Mouse (Mus musculus) heart, postnatal 0 days (tissue): Measurements from ENCODE around the gene Ak6. TPM values are rescaled to one million over a fixed set of nuclear protein-coding genes. Genes with fewer than 3 reads are reported as not detected.

Source experiments
- ATAC-seq: fragments of 200-750 bp; cut with Nextera tagmentation; 2 replicates; pipeline ENCODE4 v1.8.0; 2017; ENCODE audit warnings: low read depth, moderate number of reproducible peaks, moderate library complexity; ENCODE audit not compliant: insufficient read depth
- DNase-seq: peaks from one replicate; pipeline ENCODE4 v3.0.0-alpha.2; 2016; ENCODE audit warnings: low spot score
- H3K27ac ChIP-seq: fragments of 300-500 bp; sonication (generic); 2 replicates; pipeline ENCODE4 v1.5.1; 2014; ENCODE audit warnings: low read depth, mild to moderate bottlenecking
- H3K27me3 ChIP-seq: fragments of 300-500 bp; sonication (generic); 2 replicates; pipeline ENCODE4 v1.6.1; 2014; ENCODE audit warnings: low read length, mixed read lengths; ENCODE audit not compliant: control insufficient read depth, insufficient read depth
- H3K36me3 ChIP-seq: fragments of 300-500 bp; sonication (generic); replicated peaks from 2 replicates; pipeline ENCODE4 v1.6.1; 2014; ENCODE audit warnings: low read length, mixed read lengths; ENCODE audit not compliant: control insufficient read depth, insufficient read depth
- H3K4me1 ChIP-seq: fragments of 300-500 bp; sonication (generic); 2 replicates; pipeline ENCODE4 v1.6.1; 2014; ENCODE audit warnings: antibody characterized with exemption; ENCODE audit not compliant: control insufficient read depth, insufficient read depth
- H3K4me2 ChIP-seq: fragments of 300-500 bp; sonication (generic); 2 replicates; pipeline ENCODE4 v1.6.1; 2014; ENCODE audit warnings: low read depth, mild to moderate bottlenecking, low read length, moderate library complexity
- H3K4me3 ChIP-seq: fragments of 300-500 bp; sonication (generic); 2 replicates; pipeline ENCODE4 v1.5.1; 2014; ENCODE audit warnings: low read depth, low read length
- H3K9ac ChIP-seq: fragments of 300-500 bp; sonication (generic); replicated peaks from 2 replicates; pipeline ENCODE4 v1.6.1; 2014; ENCODE audit warnings: low read depth, low read length, mixed read lengths
- H3K9me3 ChIP-seq: fragments of 300-500 bp; sonication (generic); replicated peaks from 2 replicates; pipeline ENCODE4 v1.6.1; 2016; ENCODE audit warnings: low read length; ENCODE audit not compliant: control insufficient read depth
- CTCF ChIP-seq: IDR thresholded peaks from 2 replicates; pipeline ENCODE4 v1.5.1; 2016; ENCODE audit warnings: antibody characterized with exemption, control low read depth, low read depth
- EP300 ChIP-seq: IDR thresholded peaks from 2 replicates; pipeline ENCODE4 v1.6.1; 2016; ENCODE audit warnings: antibody characterized with exemption, low read depth
- WGBS: fragments of 180-500 bp; shearing (Covaris S2); extraction: QIAGEN DNeasy Blood & Tissue Kit; methylation state at CpG from one replicate; pipeline ENCODE4 v1.1.7; 2014; 5-methylcytosine and 5-hydroxymethylcytosine counted together
- polyA plus RNA-seq: library from polyadenylated mRNA; unstranded; fragments of >200 nt; fragmentation: Nextera tagmentation; extraction: Ambion mirVana; gene quantifications from 2 replicates; pipeline ENCODE4 v1.2.1, GENCODE M21; 2015
- total RNA-seq: library from RNA; depleted of rRNA; stranded (reverse); fragments of >200 nt; gene quantifications from 2 replicates; pipeline ENCODE4 v1.2.3, GENCODE M21; 2014; ENCODE audit warnings: low replicate concordance; rRNA removed

Ak6 gene
- total RNA-seq (122 and 149 TPM in 2 replicates), polyA plus RNA-seq (212 and 219 TPM in 2 replicates)

- Histone ChIP-seq H3K4me3 (peak within 1 kb of the TSS; percentile 89), H3K9me3 (no peaks in the 10 kb centered on the region), H3K4me1 (peaks cover 6% of the 10 kb centered on the region), H3K36me3 (peaks cover 3% of the 10 kb centered on the region), H3K27ac (peak within 1 kb of the TSS; percentile 96), H3K9ac (peak within 1 kb of the TSS; percentile 93), H3K4me2 (peak within 1 kb of the TSS; percentile 68), H3K27me3 (no peaks in the 10 kb centered on the region)
- TF ChIP-seq EP300, result peak; percentile 93
- TF ChIP-seq CTCF, result no peak
- WGBS, result under 1% methylated on average over 73 of the region's 73 CpGs
- DNase-seq (peak; percentile 87), ATAC-seq (peak; percentile 96)
Measured at GRCm38 (mm10) chr13:100650550-100651438, at the start of gene Ak6, which contains the start of gene Rad17. Ak6 (plus strand) TSS chr13:100650979. Rad17 (minus strand) TSS chr13:100651051.

- Histone ChIP-seq H3K4me3 (peak overlapping the region; percentile 18; the same call in 1 of the 2 replicates), H3K36me3 (no peaks in the 10 kb centered on the region), H3K4me2 (peak overlapping the region; percentile 48), H3K9me3 (no peaks in the 10 kb centered on the region), H3K27ac (peak overlapping the region; percentile 68), H3K27me3 (no peaks in the 10 kb centered on the region), H3K4me1 (no peaks in the 10 kb centered on the region), H3K9ac (peak overlapping the region; percentile 30; the same call in 1 of the 2 replicates)
- 0 out of 2 replicates have a peak, but pooled peaks have one; percentile 30 for ATAC-seq
- TF ChIP-seq CTCF (no peak), EP300 (no peak)
- DNase-seq, result no peak
- WGBS, result 28% methylated on average over 8 of the region's 8 CpGs
Measured at GRCm38 (mm10) chr13:100601034-100601433, 49.7 kb upstream of the Ak6 start.

GRCm38 (mm10) chr13:100602239-100602902 is 48.4 kb upstream of the Ak6 start:
- Histone ChIP-seq H3K4me2 (no peak overlapping the region), H3K9me3 (no peaks in the 10 kb centered on the region), H3K27ac (no peak overlapping the region), H3K4me1 (no peaks in the 10 kb centered on the region), H3K4me3 (no peak overlapping the region), H3K27me3 (no peaks in the 10 kb centered on the region), H3K36me3 (no peaks in the 10 kb centered on the region), H3K9ac (no peak overlapping the region)
- TF ChIP-seq CTCF, result no peak
- TF ChIP-seq EP300, result no peak
- WGBS, result 76% methylated on average over 5 of the region's 5 CpGs
- DNase-seq (no peak), ATAC-seq (no peak)

- no peak for TF ChIP-seq CTCF
- TF ChIP-seq EP300, result no peak
- no peak overlapping the region for H3K27ac ChIP-seq
- 88% methylated on average over 10 of the region's 10 CpGs for WGBS
- no peaks in the 10 kb centered on the region for H3K9me3 ChIP-seq
- H3K4me3 ChIP-seq, result no peak overlapping the region
- no peaks in the 10 kb centered on the region for H3K36me3 ChIP-seq
- no peak overlapping the region for H3K4me2 ChIP-seq
- no peaks in the 10 kb centered on the region for H3K4me1 ChIP-seq
- H3K27me3 ChIP-seq, result no peaks in the 10 kb centered on the region
- H3K9ac ChIP-seq, result no peak overlapping the region
- ATAC-seq, result no peak
- DNase-seq, result no peak
Measured at GRCm38 (mm10) chr13:100603031-100603737, 47.6 kb upstream of the Ak6 start.

- Histone ChIP-seq H3K9ac (no peak overlapping the region), H3K27ac (no peak overlapping the region), H3K4me1 (no peaks in the 10 kb centered on the region), H3K4me3 (no peak overlapping the region), H3K36me3 (no peaks in the 10 kb centered on the region), H3K27me3 (no peaks in the 10 kb centered on the region), H3K9me3 (no peaks in the 10 kb centered on the region), H3K4me2 (no peak overlapping the region)
- ATAC-seq (no peak), DNase-seq (no peak)
- WGBS, result 82% methylated on average over 11 of the region's 11 CpGs
- TF ChIP-seq CTCF (no peak), EP300 (no peak)
Measured at GRCm38 (mm10) chr13:100603738-100604095, 47.1 kb upstream of the Ak6 start.
